Mouse (Mus musculus): ENCODE results near the gene Smim14. TPM values are rescaled to one million over a fixed set of nuclear protein-coding genes. Genes with fewer than 3 reads are reported as not detected.

Gene Smim14
- polyA plus RNA-seq, 1 experiment = 62.7 TPM

- 76% methylated on average over 2 of the region's 2 CpGs for WGBS
- H3K4me3 ChIP-seq (replicated peaks; ENCODE audit: control insufficient read depth, low read depth, low read length) = no peak overlapping the region
- peaks cover 2% of the 10 kb centered on the region; the same call in 1 of the 2 replicates for H3K4me1 ChIP-seq (ENCODE audit: control insufficient read depth, insufficient read depth, low read length)
- no peak for TF ChIP-seq CTCF (IDR thresholded peaks at IDR 0.05; ENCODE audit: control insufficient read depth, insufficient read depth, low read length)
- TF ChIP-seq POLR2A (IDR thresholded peaks at IDR 0.05; ENCODE audit: borderline replicate concordance, control insufficient read depth, low read depth, low read length) = no peak
- no peak overlapping the region for H3K27ac ChIP-seq (ENCODE audit: control insufficient read depth, insufficient read depth, low read depth, low read length, poor library complexity)
These were observed 90.2 kb downstream of the Smim14 start for GRCm38 (mm10) chr5:65446756-65447155.

DNA sequence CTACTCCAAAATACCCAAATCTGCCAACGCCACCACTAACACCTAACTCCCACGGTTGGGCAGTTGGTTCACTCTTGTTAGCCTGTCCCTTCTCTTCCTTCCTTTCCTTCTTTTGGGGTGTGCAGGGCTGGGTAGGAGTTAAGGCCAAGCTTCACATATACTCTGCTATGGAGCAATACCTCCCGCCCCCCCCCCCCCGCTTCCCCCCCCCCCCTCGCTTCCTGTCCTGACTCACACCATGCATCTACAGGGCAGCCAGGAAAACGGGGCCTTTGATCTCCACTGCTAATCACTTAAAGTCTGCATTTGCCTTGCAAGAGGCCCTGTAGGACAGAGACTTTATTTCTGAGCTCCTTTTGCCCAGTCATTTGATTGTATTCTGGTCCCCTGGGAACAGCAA, 92.0 kb downstream of the Smim14 start:
- Histone ChIP-seq H3K4me3 (replicated peaks; ENCODE audit: control insufficient read depth, low read depth, low read length) (no peak overlapping the region), H3K27ac (ENCODE audit: control insufficient read depth, insufficient read depth, low read depth, low read length, poor library complexity) (no peak overlapping the region), H3K4me1 (ENCODE audit: control insufficient read depth, insufficient read depth, low read length) (peaks cover 2% of the 10 kb centered on the region; the same call in 1 of the 2 replicates)
- 19% methylated on average over 3 of the region's 6 CpGs for WGBS
- no peak for TF ChIP-seq POLR2A (IDR thresholded peaks at IDR 0.05; ENCODE audit: borderline replicate concordance, control insufficient read depth, low read depth, low read length)
- no peak for TF ChIP-seq CTCF (IDR thresholded peaks at IDR 0.05; ENCODE audit: control insufficient read depth, insufficient read depth, low read length)

DNA sequence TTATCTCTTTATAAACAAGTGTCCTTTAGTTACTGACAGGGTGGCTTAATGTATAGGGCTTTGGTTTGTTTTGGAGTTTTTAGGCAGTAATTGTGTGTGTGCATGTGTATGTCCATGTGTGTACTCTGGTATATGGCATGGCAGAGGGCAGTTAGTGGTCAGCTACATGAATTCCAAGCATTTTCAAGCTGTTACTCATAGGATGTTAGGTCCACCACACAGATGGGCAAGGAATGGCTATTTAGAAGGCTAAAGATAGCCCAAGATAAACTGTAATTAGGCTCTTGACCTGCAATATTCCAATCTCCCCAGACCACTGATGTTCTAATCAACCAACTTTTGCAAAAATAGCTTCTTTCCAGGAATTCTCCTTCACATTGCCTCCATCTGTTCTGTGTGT, 98.9 kb downstream of the Smim14 start:
- H3K27ac ChIP-seq (ENCODE audit: control insufficient read depth, insufficient read depth, low read depth, low read length, poor library complexity) = no peak overlapping the region
- no peak for TF ChIP-seq CTCF (IDR thresholded peaks at IDR 0.05; ENCODE audit: control insufficient read depth, insufficient read depth, low read length)
- H3K4me3 ChIP-seq (replicated peaks; ENCODE audit: control insufficient read depth, low read depth, low read length) = no peak overlapping the region
- H3K4me1 ChIP-seq (ENCODE audit: control insufficient read depth, insufficient read depth, low read length) = no peaks in the 10 kb centered on the region

- TF ChIP-seq POLR2A (IDR thresholded peaks at IDR 0.05; ENCODE audit: borderline replicate concordance, control insufficient read depth, low read depth, low read length) = peak; percentile 92; the same call in 1 of the 2 replicates
- TF ChIP-seq CTCF (IDR thresholded peaks at IDR 0.05; ENCODE audit: control insufficient read depth, insufficient read depth, low read length) = no peak; the same call in 1 of the 2 replicates
- Histone ChIP-seq H3K4me1 (ENCODE audit: control insufficient read depth, insufficient read depth, low read length) (no peaks in the 10 kb centered on the region), H3K27ac (ENCODE audit: control insufficient read depth, insufficient read depth, low read depth, low read length, poor library complexity) (peak within 1 kb of the TSS; percentile 74), H3K4me3 (replicated peaks; ENCODE audit: control insufficient read depth, low read depth, low read length) (peak within 1 kb of the TSS; percentile 91)
- 1% methylated on average over 51 of the region's 51 CpGs for WGBS
These were observed 101.0 kb downstream of the Smim14 start, which contains the start of gene Ugdh for GRCm38 (mm10) chr5:65435806-65436561. Gene Ugdh, minus strand, starts transcription at chr5:65435949.

DNA sequence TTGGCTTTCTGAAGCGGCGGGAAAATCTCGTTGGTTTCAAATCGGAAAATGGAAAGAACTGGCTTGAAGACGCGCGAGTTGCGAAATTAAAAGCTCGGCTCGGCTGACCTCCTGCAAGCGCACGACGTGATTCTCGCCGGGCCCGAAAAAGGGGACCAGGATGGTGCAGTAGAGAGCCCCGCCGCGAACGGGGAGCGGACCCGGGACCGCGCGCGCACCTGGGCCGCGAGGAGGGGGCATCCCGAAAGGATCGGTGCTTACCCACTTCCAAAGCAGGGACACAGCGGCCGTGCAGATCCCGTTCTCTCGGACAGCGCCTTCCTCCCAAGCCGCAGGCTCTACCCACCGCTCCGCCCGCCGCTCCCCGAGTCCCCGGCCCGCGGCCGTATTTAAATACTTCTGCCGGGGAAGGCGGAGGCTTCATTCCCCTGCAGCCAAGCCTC, 101.6 kb downstream of the Smim14 start:
- under 1% methylated on average over 47 of the region's 47 CpGs for WGBS
- Histone ChIP-seq H3K27ac (ENCODE audit: control insufficient read depth, insufficient read depth, low read depth, low read length, poor library complexity) (peak overlapping the region; percentile 74), H3K4me1 (ENCODE audit: control insufficient read depth, insufficient read depth, low read length) (no peaks in the 10 kb centered on the region), H3K4me3 (replicated peaks; ENCODE audit: control insufficient read depth, low read depth, low read length) (peak overlapping the region; percentile 91)
- no peak for TF ChIP-seq CTCF (IDR thresholded peaks at IDR 0.05; ENCODE audit: control insufficient read depth, insufficient read depth, low read length)
- TF ChIP-seq POLR2A (IDR thresholded peaks at IDR 0.05; ENCODE audit: borderline replicate concordance, control insufficient read depth, low read depth, low read length) = no peak

GRCm38 (mm10) chr5:65434471-65435362, 102.3 kb downstream of the Smim14 start:
- no peak for TF ChIP-seq CTCF (IDR thresholded peaks at IDR 0.05; ENCODE audit: control insufficient read depth, insufficient read depth, low read length)
- TF ChIP-seq POLR2A (IDR thresholded peaks at IDR 0.05; ENCODE audit: borderline replicate concordance, control insufficient read depth, low read depth, low read length) = no peak
- peak overlapping the region; percentile 91 for H3K4me3 ChIP-seq (replicated peaks; ENCODE audit: control insufficient read depth, low read depth, low read length)
- H3K4me1 ChIP-seq (ENCODE audit: control insufficient read depth, insufficient read depth, low read length) = no peaks in the 10 kb centered on the region
- H3K27ac ChIP-seq (ENCODE audit: control insufficient read depth, insufficient read depth, low read depth, low read length, poor library complexity) = peak overlapping the region; percentile 74; the same call in 1 of the 2 replicates
- whole genome bisulfite sequencing = 5% methylated on average over 15 of the region's 15 CpGs

DNA sequence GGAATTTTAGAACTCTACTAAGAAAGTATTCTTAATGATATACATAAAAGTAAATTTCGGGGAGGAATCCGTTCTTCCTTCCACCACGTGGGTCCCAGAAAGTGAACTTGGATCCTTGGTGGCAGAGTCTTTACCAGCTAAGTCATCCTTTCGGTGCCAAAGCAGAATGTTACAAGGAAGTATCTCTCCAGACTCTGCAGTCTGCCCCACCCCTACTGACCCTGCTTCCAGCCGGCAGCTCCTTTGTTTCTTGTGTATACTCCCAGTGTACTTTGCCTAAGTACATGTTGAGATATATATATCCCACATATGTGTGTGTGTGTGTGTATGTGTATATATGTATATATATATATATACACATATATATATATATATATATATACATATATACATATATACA, 107.5 kb downstream of the Smim14 start:
- H3K27ac ChIP-seq (ENCODE audit: control insufficient read depth, insufficient read depth, low read depth, low read length, poor library complexity) = no peak overlapping the region
- TF ChIP-seq POLR2A (IDR thresholded peaks at IDR 0.05; ENCODE audit: borderline replicate concordance, control insufficient read depth, low read depth, low read length) (no peak), CTCF (IDR thresholded peaks at IDR 0.05; ENCODE audit: control insufficient read depth, insufficient read depth, low read length) (no peak)
- no peaks in the 10 kb centered on the region; the same call in 1 of the 2 replicates for H3K4me1 ChIP-seq (ENCODE audit: control insufficient read depth, insufficient read depth, low read length)
- 82% methylated on average over 5 of the region's 5 CpGs for WGBS
- no peak overlapping the region for H3K4me3 ChIP-seq (replicated peaks; ENCODE audit: control insufficient read depth, low read depth, low read length)

GRCm38 (mm10) chr5:65428321-65428720, 108.7 kb downstream of the Smim14 start:
- TF ChIP-seq POLR2A (IDR thresholded peaks at IDR 0.05; ENCODE audit: borderline replicate concordance, control insufficient read depth, low read depth, low read length) (no peak), CTCF (IDR thresholded peaks at IDR 0.05; ENCODE audit: control insufficient read depth, insufficient read depth, low read length) (no peak)

More at GRCm38 (mm10) chr5:65428321-65428720, 108.7 kb downstream of the Smim14 start:
- Histone ChIP-seq H3K4me1 (ENCODE audit: control insufficient read depth, insufficient read depth, low read length) (no peaks in the 10 kb centered on the region; the same call in 1 of the 2 replicates), H3K4me3 (replicated peaks; ENCODE audit: control insufficient read depth, low read depth, low read length) (no peak overlapping the region), H3K27ac (ENCODE audit: control insufficient read depth, insufficient read depth, low read depth, low read length, poor library complexity) (no peak overlapping the region)
- WGBS = 29% methylated on average over 4 of the region's 4 CpGs
